In genomic region chr8:126592381-126592770, GRCm38 (mm10) we compare ENCODE assay signal across 7 mouse cellular contexts. TPM values are rescaled to one million over a fixed set of nuclear protein-coding genes. Genes with fewer than 3 reads are reported as not detected.
A peak's percentile ranks its signal among the peaks of the same experiment; 100 is the strongest.
DNase-seq lines count a peak whose midpoint lies in the region; ATAC-seq and TF ChIP-seq lines count a peak whose summit lies in the region.

No protein-coding gene starts in this region.

- no peak for TF ChIP-seq EP300 in liver, postnatal 0 days (IDR thresholded peaks at IDR 0.05; ENCODE audit: low read depth)

- peak overlapping the region; percentile 100 for H3K9ac ChIP-seq in embryonic facial prominence, embryonic 12.5 days
- peak overlapping the region; percentile 98 for H3K9ac ChIP-seq in hindbrain, embryonic 11.5 days (ENCODE audit: low read depth, low read length)
- H3K9ac ChIP-seq in liver, postnatal 0 days (replicated peaks), result peak overlapping the region; percentile 99
- H3K9ac ChIP-seq in stomach, embryonic 15.5 days, result peak overlapping the region; percentile 91

- peak overlapping the region; percentile 100 for H3K27ac ChIP-seq in embryonic facial prominence, embryonic 12.5 days
- H3K27ac ChIP-seq in hindbrain, embryonic 11.5 days (ENCODE audit: low read depth, low read length), result peak overlapping the region; percentile 97
- peak overlapping the region; percentile 98 for H3K27ac ChIP-seq in liver, postnatal 0 days (ENCODE audit: low read depth)
- peak overlapping the region; percentile 97 for H3K27ac ChIP-seq in stomach, embryonic 15.5 days

- no peak for TF ChIP-seq CTCF in liver, postnatal 0 days (IDR thresholded peaks at IDR 0.05; ENCODE audit: low read depth)

- H3K4me3 ChIP-seq in embryonic facial prominence, embryonic 12.5 days, result peak overlapping the region; percentile 100
- peak overlapping the region; percentile 98 for H3K4me3 ChIP-seq in hindbrain, embryonic 11.5 days (ENCODE audit: low read depth, low read length)
- H3K4me3 ChIP-seq in liver, postnatal 0 days (ENCODE audit: low read depth, low read length), result peak overlapping the region; percentile 99
- peak overlapping the region; percentile 73 for H3K4me3 ChIP-seq in stomach, embryonic 15.5 days (replicated peaks)

- WGBS in embryonic facial prominence, embryonic 12.5 days, result under 1% methylated on average over 44 of the region's 45 CpGs
- WGBS in hindbrain, embryonic 11.5 days, result under 1% methylated on average over 31 of the region's 45 CpGs
- under 1% methylated on average over 38 of the region's 45 CpGs for WGBS in liver, postnatal 0 days (ENCODE audit: insufficient replicate concordance)
- under 1% methylated on average over 40 of the region's 45 CpGs for WGBS in stomach, embryonic 15.5 days

- H3K4me1 ChIP-seq in embryonic facial prominence, embryonic 12.5 days, result peaks cover 56% of the 10 kb centered on the region
- peaks cover 21% of the 10 kb centered on the region for H3K4me1 ChIP-seq in hindbrain, embryonic 11.5 days (replicated peaks; ENCODE audit: control insufficient read depth, insufficient read depth, low read length)
- peaks cover 31% of the 10 kb centered on the region for H3K4me1 ChIP-seq in liver, postnatal 0 days (ENCODE audit: insufficient read depth)
- peaks cover 27% of the 10 kb centered on the region for H3K4me1 ChIP-seq in stomach, embryonic 15.5 days

- no peak for ATAC-seq in embryonic facial prominence, embryonic 12.5 days (ENCODE audit: insufficient number of reproducible peaks, insufficient read depth, low FRiP score, low TSS enrichment)
- no peak for ATAC-seq in hindbrain, embryonic 11.5 days (ENCODE audit: low FRiP score)
- no peak for ATAC-seq in liver, postnatal 0 days
- no peak for ATAC-seq in stomach, embryonic 15.5 days (ENCODE audit: insufficient read depth, low FRiP score, low read depth)

- H3K27me3 ChIP-seq in embryonic facial prominence, embryonic 12.5 days, result no peaks in the 10 kb centered on the region
- no peaks in the 10 kb centered on the region for H3K27me3 ChIP-seq in hindbrain, embryonic 11.5 days (ENCODE audit: control insufficient read depth, insufficient read depth, low read length)
- H3K27me3 ChIP-seq in liver, postnatal 0 days (ENCODE audit: insufficient read depth, low read length), result no peaks in the 10 kb centered on the region
- H3K27me3 ChIP-seq in stomach, embryonic 15.5 days (replicated peaks), result no peaks in the 10 kb centered on the region

- H3K9me3 ChIP-seq in embryonic facial prominence, embryonic 12.5 days, result no peaks in the 10 kb centered on the region
- H3K9me3 ChIP-seq in hindbrain, embryonic 11.5 days (ENCODE audit: control insufficient read depth, low read length), result no peaks in the 10 kb centered on the region
- no peaks in the 10 kb centered on the region for H3K9me3 ChIP-seq in liver, postnatal 0 days (ENCODE audit: low read length)
- no peaks in the 10 kb centered on the region for H3K9me3 ChIP-seq in stomach, embryonic 15.5 days

- H3K4me2 ChIP-seq in embryonic facial prominence, embryonic 12.5 days (replicated peaks), result peak overlapping the region; percentile 99
- H3K4me2 ChIP-seq in hindbrain, embryonic 11.5 days (replicated peaks; ENCODE audit: low read depth, low read length), result peak overlapping the region; percentile 91
- peak overlapping the region; percentile 78 for H3K4me2 ChIP-seq in liver, postnatal 0 days (ENCODE audit: low read depth, low read length)
- H3K4me2 ChIP-seq in stomach, embryonic 15.5 days, result peak overlapping the region; percentile 90

- DNase-seq in right cerebral cortex, postnatal 10 days (ENCODE audit: low spot score in 2 of 2), result peak; percentile 59 to 61
- no peak for DNase-seq in right cerebral cortex, postnatal 36 days (ENCODE audit: low spot score in 2 of 2)
- peak; percentile 54 for DNase-seq in adrenal gland, postnatal 25 days
- DNase-seq in hindbrain, embryonic 11.5 days (ENCODE audit: low spot score), result peak; percentile 66
- DNase-seq in liver, postnatal 0 days, result peak; percentile 61

- peaks cover 14% of the 10 kb centered on the region; the same call in 1 of the 2 replicates for H3K36me3 ChIP-seq in embryonic facial prominence, embryonic 12.5 days
- no peaks in the 10 kb centered on the region for H3K36me3 ChIP-seq in hindbrain, embryonic 11.5 days (ENCODE audit: control insufficient read depth, insufficient read depth, low read length)
- H3K36me3 ChIP-seq in liver, postnatal 0 days (replicated peaks; ENCODE audit: insufficient read depth, low read length), result peaks cover 21% of the 10 kb centered on the region
- H3K36me3 ChIP-seq in stomach, embryonic 15.5 days, result no peaks in the 10 kb centered on the region

RNA-seq across cellular contexts. Expression of gene Irf2bp2, which starts 1.4 kb away (rescaled TPM):
- 81.3 and 82.6 TPM in 2 replicates for total RNA-seq in adrenal gland, postnatal 25 days (2021)
- 11.5 and 12.0 TPM in 2 replicates for polyA plus RNA-seq in embryonic facial prominence, embryonic 12.5 days (2016; fragmentation: Nextera tagmentation; extraction: Ambion mirVana)
- polyA plus RNA-seq in hindbrain, embryonic 11.5 days (2014; fragmentation: Nextera tagmentation; extraction: Ambion mirVana), result 4.8 and 5.5 TPM in 2 replicates
- polyA plus RNA-seq in liver, postnatal 0 days (2015; fragmentation: Nextera tagmentation; extraction: Ambion mirVana), result 5.0 and 6.2 TPM in 2 replicates
- 12.5 and 13.4 TPM in 2 replicates for polyA plus RNA-seq in stomach, embryonic 15.5 days (2015; fragmentation: Nextera tagmentation; extraction: Ambion mirVana)

Comparison
In these comparisons a context has a peak if more than half of its experiments do, and no peak if none do; other contexts are left out.
1. DNase-seq: peak in right cerebral cortex, postnatal 10 days (2 of 2), adrenal gland, postnatal 25 days (single experiment), hindbrain, embryonic 11.5 days (single experiment) and liver, postnatal 0 days (single experiment); none in right cerebral cortex, postnatal 36 days (0 of 2).
2. Peak in every context shown above with its lines, with median percentiles within 50 percentile points of each other: H3K27ac ChIP-seq, H3K4me2 ChIP-seq, H3K4me3 ChIP-seq and H3K9ac ChIP-seq.